Mouse (Mus musculus) spleen, postnatal 4 days (tissue): ENCODE data around the gene Podxl.

ENCODE experiments used
- DNase-seq, 2 experiments: peaks; one replicate each; pipeline ENCODE4 v3.0.0; 2022; ENCODE audit warnings: low spot score in 2 of 2

Gene Podxl

GRCm38 (mm10) chr6:31524647-31525046, 39.1 kb downstream of the Podxl start:
- no peak for DNase-seq

GRCm38 (mm10) chr6:31524121-31524520, 39.7 kb downstream of the Podxl start:
- no peak for DNase-seq

DNA sequence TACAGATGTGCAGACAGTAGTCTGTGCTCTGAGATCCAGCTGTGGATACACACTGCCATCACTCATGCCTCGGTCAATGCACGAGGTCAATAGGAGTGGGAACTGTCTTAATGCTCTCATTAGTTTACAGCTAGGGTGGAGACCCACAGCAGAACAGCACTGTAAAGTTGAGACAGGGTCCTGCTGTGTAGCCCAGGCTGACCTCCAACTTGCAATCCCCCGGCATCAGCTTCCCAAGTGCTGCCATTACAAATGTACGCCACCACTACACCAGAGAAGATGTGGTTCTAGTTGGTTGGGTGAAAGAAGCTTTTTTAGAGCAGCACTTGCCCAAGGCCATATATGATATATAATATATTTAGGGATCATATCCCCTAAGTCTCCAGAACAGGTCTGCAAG, 40.1 kb downstream of the Podxl start:
- no peak for DNase-seq

DNA sequence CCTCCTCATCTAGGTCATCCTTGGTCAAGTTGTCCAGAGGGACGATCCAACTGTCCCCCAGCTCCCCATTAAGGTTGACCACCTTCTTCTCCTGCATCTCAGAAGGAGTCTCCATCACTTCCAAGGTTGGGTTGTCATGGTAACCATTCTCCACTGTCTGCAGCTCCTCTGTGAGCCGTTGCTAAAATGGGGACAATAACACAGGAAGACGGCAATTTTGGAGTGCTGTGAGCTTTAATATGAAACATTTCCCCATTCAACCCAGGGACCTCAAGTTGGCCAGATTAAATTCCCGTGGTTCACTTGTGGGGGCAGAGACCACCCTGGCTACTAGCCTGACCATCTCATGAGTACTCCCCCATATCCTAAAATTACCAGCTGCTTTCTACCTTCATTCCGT, 40.7 kb downstream of the Podxl start:
- DNase-seq: no peak

- no peak for DNase-seq
These were observed 41.3 kb downstream of the Podxl start for GRCm38 (mm10) chr6:31522478-31522877.

DNA sequence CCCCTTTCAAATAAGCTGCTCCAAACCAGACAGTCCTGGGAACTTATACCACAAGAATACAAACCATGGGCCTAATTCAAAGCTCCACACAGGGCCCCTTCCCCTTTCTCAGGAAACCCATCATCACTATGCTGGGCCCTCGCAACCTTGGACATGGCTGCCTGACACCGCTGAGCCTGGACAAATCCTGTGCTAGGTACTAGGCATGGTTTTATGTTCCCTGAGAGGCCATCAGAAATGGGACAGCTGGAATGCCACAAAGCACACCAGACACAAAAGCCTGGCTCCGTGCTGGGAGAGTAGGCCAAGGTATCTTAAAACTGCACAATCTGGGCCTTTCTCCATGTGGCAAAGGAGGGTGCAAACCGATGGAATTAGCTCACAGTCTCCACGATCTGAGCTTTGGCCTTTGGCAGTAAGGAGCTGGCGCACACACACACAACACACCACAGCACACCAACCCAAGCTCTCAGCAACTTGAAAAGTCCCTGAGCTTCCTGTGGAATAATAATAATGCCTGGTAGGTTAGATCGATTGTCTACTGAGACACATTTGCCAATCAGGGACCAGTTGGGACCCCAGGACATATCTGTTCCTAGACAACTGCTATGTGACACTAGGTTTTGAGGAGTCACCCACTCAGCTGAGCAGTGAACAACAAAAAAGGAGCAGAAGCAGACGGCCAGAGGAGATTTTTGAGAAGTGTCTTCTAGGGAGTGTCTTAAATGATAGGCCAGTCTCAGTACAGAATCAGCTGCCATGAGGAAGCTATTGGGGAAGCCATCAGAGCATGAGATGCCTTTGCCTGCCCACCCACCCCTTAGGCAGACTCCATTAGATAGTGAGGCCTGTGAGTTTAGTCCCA, 42.1 kb downstream of the Podxl start:
- DNase-seq: no peak

GRCm38 (mm10) chr6:31520486-31521215, 43.1 kb downstream of the Podxl start:
- no peak for DNase-seq

DNA sequence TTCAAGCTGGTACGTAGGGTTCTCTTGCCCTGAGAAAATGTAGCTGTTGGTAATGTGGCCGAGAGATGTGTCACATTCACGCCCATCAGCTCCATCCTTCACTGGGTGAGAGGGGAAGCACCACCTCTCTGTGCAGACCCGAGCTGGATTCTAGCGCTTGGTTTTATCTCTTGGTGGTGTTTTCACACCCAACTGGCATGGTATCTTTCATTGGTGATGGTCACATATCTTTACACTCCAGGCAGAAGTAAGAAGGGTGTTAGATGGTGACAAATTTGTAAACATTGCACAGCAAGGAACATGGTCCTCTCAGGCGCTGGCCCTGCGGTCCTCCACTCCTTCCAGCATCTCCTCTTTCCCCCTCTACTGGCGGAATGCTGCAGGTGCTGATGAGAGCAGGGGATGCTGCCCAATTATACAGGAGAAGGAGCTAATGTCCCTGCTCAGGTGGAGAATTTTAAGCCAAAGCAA, 44.7 kb downstream of the Podxl start:
- DNase-seq: peak in 1 of 2 experiments; percentile 55

- no peak for DNase-seq
These were observed 45.5 kb downstream of the Podxl start for GRCm38 (mm10) chr6:31518338-31518698.

- no peak for DNase-seq
These were observed 46.0 kb downstream of the Podxl start for GRCm38 (mm10) chr6:31517681-31518337.

- no peak for DNase-seq
These were observed 50.1 kb downstream of the Podxl start for GRCm38 (mm10) chr6:31513726-31514125.

GRCm38 (mm10) chr6:31502614-31503013, 61.2 kb downstream of the Podxl start:
- DNase-seq: no peak

DNA sequence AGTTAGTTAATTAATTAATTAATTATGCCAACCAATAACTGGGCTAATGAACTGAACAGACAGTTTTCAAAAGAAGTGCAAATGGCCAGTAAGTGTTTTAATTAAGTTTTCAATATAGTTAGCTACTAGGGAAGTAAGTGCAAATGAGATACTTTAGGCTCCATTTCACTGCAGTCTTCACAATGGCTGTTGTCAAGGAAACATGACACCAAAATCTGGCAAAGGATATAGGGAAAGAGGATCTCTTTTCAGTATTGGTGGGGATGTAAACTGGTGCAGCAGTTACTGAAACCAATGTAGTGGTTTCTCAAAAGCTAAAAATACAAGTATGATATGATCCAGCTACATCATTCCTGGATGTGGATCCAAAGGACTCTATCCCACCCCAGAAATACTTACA, 63.1 kb downstream of the Podxl start:
- no peak for DNase-seq

DNA sequence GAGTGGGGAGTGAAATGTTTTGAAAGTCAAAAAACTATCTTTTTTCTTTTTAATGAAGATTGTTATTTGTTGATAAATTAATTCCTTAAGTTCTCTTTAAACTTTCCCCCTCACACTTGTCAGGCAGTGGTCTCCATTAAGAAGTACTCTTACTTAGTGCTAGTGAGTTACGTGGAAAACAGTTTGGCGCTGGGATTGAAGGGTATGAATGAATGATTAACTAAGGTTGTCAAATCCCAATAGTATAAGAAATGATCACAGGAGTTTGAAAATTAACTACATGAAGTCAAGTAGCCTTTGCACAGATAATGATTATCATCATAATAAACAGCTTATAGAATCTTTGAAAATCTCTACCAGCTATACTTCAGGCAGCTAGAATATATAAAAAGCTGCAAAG, 63.5 kb downstream of the Podxl start:
- DNase-seq: no peak

DNA sequence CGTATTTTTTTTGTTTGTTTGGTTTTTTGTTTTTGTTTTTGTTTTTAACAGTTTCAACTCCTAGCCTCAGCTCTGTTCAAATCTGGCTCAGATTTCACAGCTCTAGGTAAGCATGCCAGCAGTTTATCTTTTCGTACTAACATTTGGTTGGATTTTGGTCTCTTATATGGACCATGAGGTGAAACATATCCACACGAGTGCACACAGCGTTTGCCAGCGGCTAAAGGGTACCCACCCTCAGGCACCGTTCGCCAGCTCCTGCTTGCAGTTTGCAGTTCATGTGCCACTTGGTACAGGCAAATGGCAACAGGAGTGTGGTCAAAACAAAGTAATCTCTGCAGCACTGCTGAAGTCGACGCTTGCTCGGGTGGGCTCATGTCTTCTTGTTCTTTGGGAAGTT, 63.9 kb downstream of the Podxl start:
- no peak for DNase-seq

DNA sequence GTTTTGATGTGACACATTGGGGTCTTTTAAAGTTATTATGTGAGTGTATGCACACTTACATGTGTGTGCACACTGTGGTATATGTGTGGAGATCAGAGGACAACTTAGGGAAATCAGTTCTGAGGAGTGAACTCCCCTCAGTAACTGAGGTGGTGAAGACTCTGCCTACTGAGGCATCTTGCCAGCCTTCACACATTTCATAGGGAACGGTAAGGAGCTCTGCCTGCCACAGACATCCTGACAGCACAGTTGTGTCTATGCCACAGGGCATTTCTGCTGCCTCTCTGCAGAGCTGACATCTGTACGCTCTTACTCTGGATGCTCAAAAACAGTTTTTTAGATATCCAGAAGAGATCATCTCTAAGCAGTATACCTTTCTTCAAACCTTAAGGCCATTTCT, 67.6 kb downstream of the Podxl start:
- no peak for DNase-seq

GRCm38 (mm10) chr6:31495122-31495731, 68.6 kb downstream of the Podxl start:
- DNase-seq: no peak

GRCm38 (mm10) chr6:31489950-31490349, 73.8 kb downstream of the Podxl start:
- DNase-seq: no peak

- no peak for DNase-seq
These were observed 77.2 kb downstream of the Podxl start for GRCm38 (mm10) chr6:31486601-31487000.

- no peak for DNase-seq
These were observed 83.8 kb downstream of the Podxl start for GRCm38 (mm10) chr6:31480008-31480407.

DNA sequence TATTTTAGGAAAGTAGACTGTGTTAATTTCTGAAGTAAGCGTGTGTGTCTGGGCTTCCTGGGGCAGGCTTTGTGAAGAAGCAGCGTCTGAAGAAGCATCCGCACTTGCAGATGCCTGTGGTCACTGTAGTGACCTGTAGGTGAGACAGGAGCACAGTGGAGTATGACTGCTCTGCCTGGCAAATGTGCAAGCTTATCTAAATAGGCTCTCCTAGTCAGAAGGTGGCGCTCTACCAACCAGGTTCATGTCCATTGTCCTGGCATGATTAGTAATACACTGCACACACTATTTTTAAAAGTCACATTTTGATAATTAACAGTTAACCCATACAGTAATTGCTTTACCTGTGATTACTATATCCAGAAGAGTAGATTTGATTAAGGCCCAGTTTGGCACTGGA, 85.6 kb downstream of the Podxl start:
- no peak for DNase-seq
